Comparison of ENCODE assay signal across 9 mouse cellular contexts in genomic region chr14:25468891-25469529, GRCm38 (mm10). TPM values are rescaled to one million over a fixed set of nuclear protein-coding genes. Genes with fewer than 3 reads are reported as not detected.
A peak's percentile ranks its signal among the peaks of the same experiment; 100 is the strongest.
DNase-seq lines count a peak whose midpoint lies in the region; ATAC-seq and TF ChIP-seq lines count a peak whose summit lies in the region.
"Had no signal": no experiment of that assay in that cellular context is flagged by ENCODE, and none has a peak within 500 bp of the region (broad histone marks: within the 10 kb centered on the region; RNA-seq: fewer than 3 reads in every experiment).

No protein-coding gene starts in this region.

- no peak for TF ChIP-seq EP300 in ES-Bruce4 (IDR thresholded peaks at IDR 0.05; ENCODE audit: insufficient read depth, low read depth, low read length)

- no peak overlapping the region for H3K4me3 ChIP-seq in layer of hippocampus, adult 2 months
- no peak overlapping the region for H3K4me3 ChIP-seq in ES-Bruce4 (ENCODE audit: low read depth, low read length)
- H3K4me3 ChIP-seq in hindbrain, embryonic 14.5 days (replicated peaks; ENCODE audit: low read length) = no peak overlapping the region

- H3K27ac ChIP-seq in layer of hippocampus, adult 2 months = 0 out of 2 replicates have a peak overlapping the region, but pooled peaks have one; percentile 14
- no peak overlapping the region for H3K27ac ChIP-seq in ES-Bruce4 (ENCODE audit: insufficient read depth, low read length)
- H3K27ac ChIP-seq in hindbrain, embryonic 14.5 days = peak overlapping the region; percentile 41; the same call in 1 of the 2 replicates

- no peaks in the 10 kb centered on the region for H3K9me3 ChIP-seq in ES-Bruce4 (replicated peaks; ENCODE audit: control insufficient read depth, insufficient read depth, low read length, poor library complexity, severe bottlenecking)
- no peaks in the 10 kb centered on the region for H3K9me3 ChIP-seq in hindbrain, embryonic 14.5 days (ENCODE audit: control insufficient read depth, low read length)

- H3K27me3 ChIP-seq in ES-Bruce4 (ENCODE audit: control insufficient read depth, insufficient read depth, low read length, poor library complexity, severe bottlenecking) = no peaks in the 10 kb centered on the region
- no peaks in the 10 kb centered on the region for H3K27me3 ChIP-seq in hindbrain, embryonic 14.5 days (ENCODE audit: control insufficient read depth, insufficient read depth, low read length)

- DNase-seq in cerebellum, postnatal 10 days = peak; percentile 65 to 71
- no peak for DNase-seq in layer of hippocampus, adult 2 months (ENCODE audit: low spot score in 2 of 2)
- no peak for DNase-seq in layer of hippocampus, adult 9-11 months
- no peak for DNase-seq in hindbrain, embryonic 14.5 days (ENCODE audit: low spot score)
- no peak for DNase-seq in embryo, embryonic 10.5 days (ENCODE audit: low spot score)
- no peak for DNase-seq in thymus, postnatal 0 days (ENCODE audit: low spot score)
- DNase-seq: gastrocnemius, postnatal 14 days had no signal

- TF ChIP-seq CTCF in layer of hippocampus, adult 2 months (conservative IDR thresholded peaks at IDR 0.05) = peak; percentile 40
- peak; percentile 10 for TF ChIP-seq CTCF in ES-Bruce4 (IDR thresholded peaks at IDR 0.05; ENCODE audit: low read depth, low read length)

- H3K4me1 ChIP-seq in ES-Bruce4 (ENCODE audit: control insufficient read depth, insufficient read depth, low read length) = peaks cover 6% of the 10 kb centered on the region
- peaks cover 94% of the 10 kb centered on the region for H3K4me1 ChIP-seq in hindbrain, embryonic 14.5 days (replicated peaks; ENCODE audit: control insufficient read depth, insufficient read depth, low read length)

- H3K36me3 ChIP-seq in ES-Bruce4 (ENCODE audit: control insufficient read depth, insufficient read depth, low read length, poor library complexity, severe bottlenecking) = no peaks in the 10 kb centered on the region
- no peaks in the 10 kb centered on the region for H3K36me3 ChIP-seq in hindbrain, embryonic 14.5 days (replicated peaks; ENCODE audit: control insufficient read depth, insufficient read depth)

- H3K4me2 ChIP-seq in hindbrain, embryonic 14.5 days (replicated peaks) = no peak overlapping the region

- no peak overlapping the region for H3K9ac ChIP-seq in ES-Bruce4 (ENCODE audit: low read depth, poor library complexity, severe bottlenecking)
- no peak overlapping the region for H3K9ac ChIP-seq in hindbrain, embryonic 14.5 days

- WGBS in hindbrain, embryonic 14.5 days = 56% methylated on average over 7 of the region's 7 CpGs

- TF ChIP-seq POLR2A in ES-Bruce4 (IDR thresholded peaks at IDR 0.05; ENCODE audit: insufficient read depth, low read length) = no peak

- no peak for ATAC-seq in cerebellum, adult (ENCODE audit: insufficient number of reproducible peaks, low FRiP score, low TSS enrichment)
- no peak for ATAC-seq in hindbrain, embryonic 14.5 days (ENCODE audit: low FRiP score)

RNA-seq across cellular contexts. Expression of gene Zmiz1, which starts 10.0 kb away (rescaled TPM):
- total RNA-seq in layer of hippocampus, adult 2 months (2021) = 10 to 100 TPM; 87.7 to 99.3 TPM
- polyA plus RNA-seq in ES-Bruce4 (2011; ENCODE audit: insufficient read depth, insufficient read length, low read depth, missing spikeins) = 22.5 and 27.4 TPM in 2 replicates
- 70.0 and 70.6 TPM in 2 replicates for polyA plus RNA-seq in hindbrain, embryonic 14.5 days (2014; fragmentation: Nextera tagmentation; extraction: Ambion mirVana)
- 19.9 and 26.4 TPM in 2 replicates for polyA plus RNA-seq in thymus, postnatal 0 days (2015; fragmentation: Nextera tagmentation; extraction: Ambion mirVana)

Comparison
In these comparisons a context has a peak if more than half of its experiments do, and no peak if none do; other contexts are left out.
1. DNase-seq: peak in cerebellum, postnatal 10 days (2 of 2); none in layer of hippocampus, adult 2 months (0 of 2), layer of hippocampus, adult 9-11 months (single experiment), hindbrain, embryonic 14.5 days (single experiment), embryo, embryonic 10.5 days (single experiment) and thymus, postnatal 0 days (single experiment).